Comparison of ENCODE assay signal across 20 mouse cellular contexts in the genomic region with DNA sequence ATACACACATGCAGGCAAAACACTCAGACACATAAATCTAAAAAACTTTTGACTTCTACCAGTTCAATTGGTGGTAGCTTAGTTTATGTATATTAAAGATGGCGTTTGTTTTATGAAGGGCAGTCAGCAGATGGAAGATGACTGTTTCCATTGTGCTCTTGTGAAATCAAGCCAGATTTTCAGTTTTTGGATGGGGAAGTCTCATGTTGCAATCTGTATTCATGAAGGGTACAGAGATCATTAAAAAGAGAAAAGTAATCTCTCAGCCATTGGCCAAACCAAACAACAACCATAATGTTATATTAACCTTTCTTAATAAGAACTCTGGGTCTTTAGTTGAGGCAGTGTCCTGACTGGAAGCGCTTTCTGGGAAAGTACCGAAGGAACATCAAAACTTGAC.
"Had no signal": no experiment of that assay in that cellular context is flagged by ENCODE, and none has a peak within 500 bp of the region (broad histone marks: within the 10 kb centered on the region; RNA-seq: fewer than 3 reads in every experiment).

No protein-coding gene starts in this region.

- H3K4me2 ChIP-seq: kidney, embryonic 15.5 days; limb, embryonic 13.5 days; lung, embryonic 14.5 days; midbrain, embryonic 12.5 days; midbrain, embryonic 15.5 days; neural tube, embryonic 12.5 days; neural tube, embryonic 15.5 days; stomach, embryonic 15.5 days had no signal

- ATAC-seq: liver, postnatal 0 days; lung, postnatal 0 days; midbrain, embryonic 15.5 days had no signal

- H3K9me3 ChIP-seq: kidney, embryonic 15.5 days; limb, embryonic 10.5 days; limb, embryonic 13.5 days; midbrain, embryonic 12.5 days; midbrain, embryonic 15.5 days; neural tube, embryonic 12.5 days; neural tube, embryonic 15.5 days; stomach, embryonic 15.5 days had no signal

- H3K9ac ChIP-seq: kidney, embryonic 15.5 days; limb, embryonic 13.5 days; liver, embryonic 14.5 days; liver, postnatal 0 days; lung, embryonic 14.5 days; midbrain, embryonic 12.5 days; midbrain, embryonic 15.5 days; neural tube, embryonic 12.5 days; neural tube, embryonic 15.5 days; stomach, embryonic 15.5 days had no signal

- DNase-seq: kidney, adult 8-10 months; kidney, postnatal 10 days; kidney, postnatal 36 days; liver; liver, postnatal 0 days; lung, embryonic 14.5 days; retina, postnatal 1 day; right cerebral cortex, postnatal 25 days; spleen, adult 18-20 months; thymus, postnatal 36 days had no signal

- H3K4me1 ChIP-seq: kidney, embryonic 15.5 days; limb, embryonic 10.5 days; limb, embryonic 13.5 days; midbrain, embryonic 12.5 days; midbrain, embryonic 15.5 days; neural tube, embryonic 12.5 days; neural tube, embryonic 15.5 days; stomach, embryonic 15.5 days had no signal

- H3K27me3 ChIP-seq: kidney, embryonic 15.5 days; limb, embryonic 13.5 days; midbrain, embryonic 12.5 days; midbrain, embryonic 15.5 days; neural tube, embryonic 12.5 days; neural tube, embryonic 15.5 days; stomach, embryonic 15.5 days had no signal

- H3K36me3 ChIP-seq: limb, embryonic 10.5 days; midbrain, embryonic 12.5 days; midbrain, embryonic 15.5 days; neural tube, embryonic 12.5 days; stomach, embryonic 15.5 days had no signal

- H3K27ac ChIP-seq: kidney, embryonic 15.5 days; limb, embryonic 10.5 days; limb, embryonic 13.5 days; liver, embryonic 14.5 days; midbrain, embryonic 12.5 days; midbrain, embryonic 15.5 days; neural tube, embryonic 12.5 days; neural tube, embryonic 15.5 days; stomach, embryonic 15.5 days had no signal

- H3K4me3 ChIP-seq: kidney, embryonic 15.5 days; limb, embryonic 10.5 days; limb, embryonic 13.5 days; midbrain, embryonic 12.5 days; midbrain, embryonic 15.5 days; neural tube, embryonic 12.5 days; neural tube, embryonic 15.5 days; stomach, embryonic 15.5 days had no signal
